Comparison of ENCODE assay signal across 26 mouse cellular contexts in genomic region chr2:112249780-112250453, GRCm38 (mm10). TPM values are rescaled to one million over a fixed set of nuclear protein-coding genes. Genes with fewer than 3 reads are reported as not detected.
"Had no signal": no experiment of that assay in that cellular context is flagged by ENCODE, and none has a peak within 500 bp of the region (broad histone marks: within the 10 kb centered on the region; RNA-seq: fewer than 3 reads in every experiment).

No protein-coding gene starts in this region.

- H3K4me3 ChIP-seq: lung, embryonic 15.5 days; megakaryocyte, embryonic 14.5 days; midbrain, embryonic 13.5 days; midbrain, embryonic 15.5 days; neural tube, embryonic 12.5 days; stomach, embryonic 15.5 days had no signal

- H3K27ac ChIP-seq: liver, embryonic 14.5 days; lung, embryonic 15.5 days; macrophage; midbrain, embryonic 13.5 days; midbrain, embryonic 15.5 days; neural tube, embryonic 12.5 days; stomach, embryonic 15.5 days; stomach, postnatal 0 days had no signal

- H3K4me1 ChIP-seq: midbrain, embryonic 13.5 days; midbrain, embryonic 15.5 days; neural tube, embryonic 12.5 days had no signal

- DNase-seq: lung, adult 2 months; lung, postnatal 14 days; lung, postnatal 36 days; right cerebral cortex, postnatal 14 days; thymus, adult 18-20 months; thymus, postnatal 25 days; thymus, postnatal 4 days had no signal

RNA-seq across cellular contexts. Expression of gene Nutm1, which starts 9.2 kb away (rescaled TPM):
- total RNA-seq: megakaryocyte progenitor cell, adult 5-6 weeks; midbrain, postnatal 0 days; monocyte, adult 5-6 weeks; neutrophil, adult 5-6 weeks had no signal
- polyA plus RNA-seq: liver, embryonic 14.5 days; liver, embryonic 16.5 days; lung, adult 2 months; lung, embryonic 15.5 days; macrophage; midbrain, embryonic 11.5 days; midbrain, embryonic 13.5 days; midbrain, embryonic 15.5 days; neural tube, embryonic 12.5 days; neural tube, embryonic 14.5 days; spleen, adult 2 months; urinary bladder, adult 2 months had no signal

RNA-seq across cellular contexts. Expression of gene Gm21985, which starts 16.2 kb away (rescaled TPM):
- total RNA-seq: neutrophil, adult 5-6 weeks had no signal
- polyA plus RNA-seq: liver, embryonic 14.5 days; liver, embryonic 16.5 days; lung, adult 2 months; lung, embryonic 15.5 days; lung, postnatal 0 days; midbrain, embryonic 11.5 days; midbrain, embryonic 13.5 days; midbrain, embryonic 15.5 days; midbrain, postnatal 0 days; neural tube, embryonic 12.5 days; neural tube, embryonic 14.5 days; spleen, adult 2 months; stomach, embryonic 15.5 days; stomach, postnatal 0 days had no signal
